ENCODE assay signal across 8 mouse cellular contexts in genomic region chr14:28505586-28506375, GRCm38 (mm10). TPM values are rescaled to one million over a fixed set of nuclear protein-coding genes. Genes with fewer than 3 reads are reported as not detected.
DNase-seq lines count a peak whose midpoint lies in the region; ATAC-seq and TF ChIP-seq lines count a peak whose summit lies in the region.

No protein-coding gene starts in this region.

- no peak for TF ChIP-seq CTCF in liver, adult 2 months (IDR thresholded peaks at IDR 0.05; ENCODE audit: low read depth, low read length)
- no peak for TF ChIP-seq CTCF in lung, postnatal 0 days (IDR thresholded peaks at IDR 0.05)

- no peak for TF ChIP-seq POLR2A in liver, adult 2 months (IDR thresholded peaks at IDR 0.05; ENCODE audit: extremely low read depth, insufficient read depth, low read length)

- peak overlapping the region; percentile 43 for H3K4me3 ChIP-seq in liver, adult 2 months (ENCODE audit: insufficient read depth, low read depth, low read length)
- H3K4me3 ChIP-seq in lung, postnatal 0 days (ENCODE audit: low read depth, low read length), result peak overlapping the region; percentile 64
- H3K4me3 ChIP-seq in stomach, embryonic 14.5 days (ENCODE audit: low read depth, low read length), result peak overlapping the region; percentile 75

- H3K36me3 ChIP-seq in liver, adult 2 months (ENCODE audit: control insufficient read depth, insufficient read depth, low read length), result no peaks in the 10 kb centered on the region
- no peaks in the 10 kb centered on the region for H3K36me3 ChIP-seq in lung, postnatal 0 days (ENCODE audit: insufficient read depth, low read length)
- no peaks in the 10 kb centered on the region for H3K36me3 ChIP-seq in stomach, embryonic 14.5 days (ENCODE audit: control insufficient read depth, insufficient read depth, low read length)

- H3K79me2 ChIP-seq in liver, adult 2 months (ENCODE audit: control insufficient read depth, insufficient read depth, low read length), result no peaks in the 10 kb centered on the region

- no peaks in the 10 kb centered on the region for H3K9me3 ChIP-seq in lung, postnatal 0 days (ENCODE audit: low read length)
- H3K9me3 ChIP-seq in stomach, embryonic 14.5 days (ENCODE audit: control insufficient read depth, low read depth, low read length), result no peaks in the 10 kb centered on the region

- H3K27ac ChIP-seq in liver, adult 2 months (replicated peaks; ENCODE audit: insufficient read depth, low read depth, low read length), result no peak overlapping the region
- peak overlapping the region; percentile 66 for H3K27ac ChIP-seq in lung, postnatal 0 days (ENCODE audit: low read length)
- H3K27ac ChIP-seq in stomach, embryonic 14.5 days (ENCODE audit: low read length), result peak overlapping the region; percentile 95

- H3K4me2 ChIP-seq in lung, postnatal 0 days (replicated peaks; ENCODE audit: low read depth, low read length), result peak overlapping the region; percentile 85
- H3K4me2 ChIP-seq in stomach, embryonic 14.5 days (replicated peaks; ENCODE audit: low read depth, low read length), result peak overlapping the region; percentile 77

- no peak for TF ChIP-seq EP300 in lung, postnatal 0 days (IDR thresholded peaks at IDR 0.05)

- WGBS in liver, adult 2 months, result under 1% methylated on average over 62 of the region's 62 CpGs
- 3% methylated on average over 58 of the region's 62 CpGs for WGBS in lung, postnatal 0 days
- under 1% methylated on average over 62 of the region's 62 CpGs for WGBS in stomach, embryonic 14.5 days

- no peak for ATAC-seq in lung, postnatal 0 days
- ATAC-seq in stomach, embryonic 14.5 days (ENCODE audit: insufficient number of reproducible peaks, insufficient read depth, low FRiP score, low read depth), result no peak

- no peaks in the 10 kb centered on the region for H3K4me1 ChIP-seq in liver, adult 2 months (ENCODE audit: control insufficient read depth, insufficient read depth, low read length)
- peaks cover 3% of the 10 kb centered on the region; the same call in 1 of the 2 replicates for H3K4me1 ChIP-seq in lung, postnatal 0 days (ENCODE audit: insufficient read depth, low read depth, low read length)
- H3K4me1 ChIP-seq in stomach, embryonic 14.5 days (ENCODE audit: control insufficient read depth, insufficient read depth, low read length), result peaks cover 13% of the 10 kb centered on the region; the same call in 1 of the 2 replicates

- H3K9ac ChIP-seq in liver, adult 2 months (ENCODE audit: low read depth, low read length), result peak overlapping the region; percentile 53
- H3K9ac ChIP-seq in lung, postnatal 0 days (replicated peaks; ENCODE audit: low read depth), result peak overlapping the region; percentile 1; the same call in 1 of the 2 replicates
- H3K9ac ChIP-seq in stomach, embryonic 14.5 days (replicated peaks; ENCODE audit: low read depth, low read length), result peak overlapping the region; percentile 87

- 0 out of 2 replicates have a peak, but pooled peaks cover 11% of the 10 kb centered on the region for H3K27me3 ChIP-seq in liver, adult 2 months (ENCODE audit: control insufficient read depth, insufficient read depth, low read length)
- H3K27me3 ChIP-seq in lung, postnatal 0 days (replicated peaks; ENCODE audit: insufficient read depth, low read length), result peaks cover 41% of the 10 kb centered on the region
- no peaks in the 10 kb centered on the region for H3K27me3 ChIP-seq in stomach, embryonic 14.5 days (ENCODE audit: control insufficient read depth, insufficient read depth, low read length)

- DNase-seq in liver, adult 2 months (ENCODE audit: extremely low read depth, low read depth, low spot score), result peak; percentile 20
- DNase-seq in liver, result no peak
- DNase-seq in adrenal gland, postnatal 36 days, result peak; percentile 58 to 72
- peak; percentile 26 for DNase-seq in gastrocnemius, postnatal 25 days
- peak; percentile 68 for DNase-seq in kidney, adult 18-20 months
- peak; percentile 49 for DNase-seq in lung, postnatal 0 days (ENCODE audit: low spot score)
- no peak for DNase-seq in spleen, postnatal 4 days (ENCODE audit: low spot score in 2 of 2)

RNA-seq across cellular contexts. Expression of gene Wnt5a, which starts 1.2 kb away (rescaled TPM):
- 0.40 and 0.46 TPM in 2 replicates for total RNA-seq in liver, adult 2 months (2014; rRNA removed)
- polyA plus RNA-seq in liver, adult 2 months (2012; rRNA removed), result 1.5 and 3.5 TPM in 2 replicates
- 10 to 100 TPM; 25.8 to 44.3 TPM for total RNA-seq in adrenal gland, postnatal 36 days (2021)
- 1 to 10 TPM; 6.9 to 7.2 TPM for total RNA-seq in gastrocnemius, postnatal 25 days (2021)
- 23.2 and 31.8 TPM in 2 replicates for polyA plus RNA-seq in lung, postnatal 0 days (2015; fragmentation: Nextera tagmentation; extraction: Ambion mirVana)
- polyA plus RNA-seq in stomach, embryonic 14.5 days (2014; fragmentation: Nextera tagmentation; extraction: Ambion mirVana), result 38.2 and 41.8 TPM in 2 replicates

Comparison
In these comparisons a context has a peak if more than half of its experiments do, and no peak if none do; other contexts are left out.
1. DNase-seq: peak in liver, adult 2 months (single experiment), adrenal gland, postnatal 36 days (2 of 2), gastrocnemius, postnatal 25 days (single experiment), kidney, adult 18-20 months (single experiment) and lung, postnatal 0 days (single experiment); none in liver (single experiment) and spleen, postnatal 4 days (0 of 2).
2. H3K9ac ChIP-seq: peak in every context shown above with its lines; median percentile 87 in stomach, embryonic 14.5 days; 53 in liver, adult 2 months; 1 in lung, postnatal 0 days.
3. Peak in every context shown above with its lines, with median percentiles within 50 percentile points of each other: H3K4me3 ChIP-seq.